In genomic region chr19:6057313-6058096, GRCm38 (mm10) we compare ENCODE assay signal across 8 mouse cellular contexts. TPM values are rescaled to one million over a fixed set of nuclear protein-coding genes. Genes with fewer than 3 reads are reported as not detected.
A peak's percentile ranks its signal among the peaks of the same experiment; 100 is the strongest.
DNase-seq lines count a peak whose midpoint lies in the region; ATAC-seq and TF ChIP-seq lines count a peak whose summit lies in the region.

Gene Mrpl49, minus strand, starts transcription at chr19:6057785.
Gene Fau, plus strand, starts transcription at chr19:6057844.

- H3K4me2 ChIP-seq in embryonic facial prominence, embryonic 14.5 days (ENCODE audit: low read depth, low read length): peak within 1 kb of the TSS; percentile 68
- H3K4me2 ChIP-seq in limb, embryonic 14.5 days (replicated peaks; ENCODE audit: low read depth, low read length, severe bottlenecking): peak within 1 kb of the TSS; percentile 80
- peak within 1 kb of the TSS; percentile 85 for H3K4me2 ChIP-seq in midbrain, postnatal 0 days (ENCODE audit: low read depth, low read length, poor library complexity, severe bottlenecking)

- peaks cover 49% of the 10 kb centered on the region for H3K36me3 ChIP-seq in embryonic facial prominence, embryonic 14.5 days (ENCODE audit: control insufficient read depth, insufficient read depth, low read length)
- peaks cover 47% of the 10 kb centered on the region for H3K36me3 ChIP-seq in limb, embryonic 14.5 days (ENCODE audit: control insufficient read depth, insufficient read depth, low read length)
- H3K36me3 ChIP-seq in midbrain, postnatal 0 days (ENCODE audit: insufficient read depth, low read length): peaks cover 16% of the 10 kb centered on the region

- no peak for TF ChIP-seq CTCF in midbrain, postnatal 0 days (IDR thresholded peaks at IDR 0.05)

- H3K4me1 ChIP-seq in embryonic facial prominence, embryonic 14.5 days (ENCODE audit: control insufficient read depth, insufficient read depth, low read length): peaks cover 17% of the 10 kb centered on the region
- H3K4me1 ChIP-seq in limb, embryonic 14.5 days (ENCODE audit: control insufficient read depth, insufficient read depth, low read length): peaks cover 18% of the 10 kb centered on the region
- peaks cover 12% of the 10 kb centered on the region for H3K4me1 ChIP-seq in midbrain, postnatal 0 days (ENCODE audit: insufficient read depth, low read length)

- peak; percentile 82; the same call in 1 of the 2 replicates for TF ChIP-seq POLR2A in limb, embryonic 14.5 days (IDR thresholded peaks at IDR 0.05; ENCODE audit: borderline replicate concordance, extremely low read depth, insufficient read depth, insufficient read length)

- H3K9me3 ChIP-seq in embryonic facial prominence, embryonic 14.5 days (ENCODE audit: control insufficient read depth, low read length): no peaks in the 10 kb centered on the region
- no peaks in the 10 kb centered on the region for H3K9me3 ChIP-seq in limb, embryonic 14.5 days (ENCODE audit: control insufficient read depth, low read length)
- H3K9me3 ChIP-seq in midbrain, postnatal 0 days (ENCODE audit: low read length): no peaks in the 10 kb centered on the region

- WGBS in embryonic facial prominence, embryonic 14.5 days: under 1% methylated on average over 53 of the region's 63 CpGs
- WGBS in limb, embryonic 14.5 days: under 1% methylated on average over 58 of the region's 63 CpGs
- under 1% methylated on average over 63 of the region's 63 CpGs for WGBS in midbrain, postnatal 0 days

- peak within 1 kb of the TSS; percentile 94 for H3K9ac ChIP-seq in embryonic facial prominence, embryonic 14.5 days (ENCODE audit: low read depth, low read length)
- peak within 1 kb of the TSS; percentile 76 for H3K9ac ChIP-seq in limb, embryonic 14.5 days (ENCODE audit: low read depth, low read length, severe bottlenecking)
- H3K9ac ChIP-seq in midbrain, postnatal 0 days (replicated peaks; ENCODE audit: low read length, poor library complexity, severe bottlenecking): peak within 1 kb of the TSS; percentile 85

- H3K27ac ChIP-seq in embryonic facial prominence, embryonic 14.5 days (replicated peaks; ENCODE audit: low read depth, low read length): peak within 1 kb of the TSS; percentile 81
- H3K27ac ChIP-seq in limb, embryonic 14.5 days (replicated peaks; ENCODE audit: low read depth, low read length): peak within 1 kb of the TSS; percentile 73
- peak within 1 kb of the TSS; percentile 79 for H3K27ac ChIP-seq in midbrain, postnatal 0 days (ENCODE audit: low read depth, low read length)

- no peaks in the 10 kb centered on the region for H3K27me3 ChIP-seq in embryonic facial prominence, embryonic 14.5 days (replicated peaks; ENCODE audit: control insufficient read depth, insufficient read depth, low read length)
- H3K27me3 ChIP-seq in limb, embryonic 14.5 days (ENCODE audit: control insufficient read depth, insufficient read depth, low read length): no peaks in the 10 kb centered on the region
- no peaks in the 10 kb centered on the region for H3K27me3 ChIP-seq in midbrain, postnatal 0 days (ENCODE audit: insufficient read depth, low read length)

- H3K4me3 ChIP-seq in embryonic facial prominence, embryonic 14.5 days (ENCODE audit: low read depth, low read length): peak within 1 kb of the TSS; percentile 49
- peak within 1 kb of the TSS; percentile 89 for H3K4me3 ChIP-seq in limb, embryonic 14.5 days (replicated peaks; ENCODE audit: low read length)
- peak within 1 kb of the TSS; percentile 53 for H3K4me3 ChIP-seq in midbrain, postnatal 0 days (ENCODE audit: low read depth, low read length)

- DNase-seq in 3T3-L1 (ENCODE audit: low read depth, low spot score): peak; percentile 97
- peak; percentile 96 to 97 for DNase-seq in adrenal gland, postnatal 4 days (ENCODE audit: low spot score in 2 of 2)
- DNase-seq in embryonic facial prominence, embryonic 14.5 days (ENCODE audit: low spot score): peak; percentile 98
- peak; percentile 98 for DNase-seq in heart, adult 8-10 months (ENCODE audit: low spot score)
- peak; percentile 99 for DNase-seq in kidney, adult 9 months
- peak; percentile 97 for DNase-seq in limb, embryonic 14.5 days (ENCODE audit: low spot score)
- peak; percentile 99 for DNase-seq in midbrain, postnatal 0 days (ENCODE audit: low spot score)
- peak; percentile 98 to 99 for DNase-seq in spleen, postnatal 14 days (ENCODE audit: low spot score in 2 of 2)

- peak; percentile 83 for ATAC-seq in embryonic facial prominence, embryonic 14.5 days (ENCODE audit: low read depth)
- peak; percentile 88 for ATAC-seq in limb, embryonic 14.5 days (ENCODE audit: low FRiP score, low read depth)
- ATAC-seq in midbrain, postnatal 0 days (ENCODE audit: low FRiP score): peak; percentile 89

RNA-seq across cellular contexts. Expression of gene Mrpl49, which starts in this region (rescaled TPM):
- 10 to 100 TPM; 55.6 to 63.5 TPM for total RNA-seq in adrenal gland, postnatal 4 days (2021)
- polyA plus RNA-seq in embryonic facial prominence, embryonic 14.5 days (2014; fragmentation: Nextera tagmentation; extraction: Ambion mirVana): 67.5 and 69.8 TPM in 2 replicates
- 10 to 100 TPM; 33.7 to 44.8 (median 40.9) TPM for total RNA-seq in heart, adult 8-10 months (2022)
- polyA plus RNA-seq in limb, embryonic 14.5 days (2012; rRNA removed): 47.0 and 54.8 TPM in 2 replicates
- 75.3 and 75.5 TPM in 2 replicates for polyA plus RNA-seq in limb, embryonic 14.5 days (2014; fragmentation: Nextera tagmentation; extraction: Ambion mirVana)
- total RNA-seq in midbrain, postnatal 0 days (2014; rRNA removed): 34.7 and 37.3 TPM in 2 replicates
- polyA plus RNA-seq in midbrain, postnatal 0 days (2015; fragmentation: Nextera tagmentation; extraction: Ambion mirVana): 50.0 and 55.8 TPM in 2 replicates

RNA-seq across cellular contexts. Expression of gene Fau, which starts in this region (rescaled TPM):
- total RNA-seq in adrenal gland, postnatal 4 days (2021): 1,000 to 10,000 TPM; 1,446 to 1,549 TPM
- 870 and 937 TPM in 2 replicates for polyA plus RNA-seq in embryonic facial prominence, embryonic 14.5 days (2014; fragmentation: Nextera tagmentation; extraction: Ambion mirVana)
- 100 to 1,000 TPM; 526 to 624 (median 583) TPM for total RNA-seq in heart, adult 8-10 months (2022)
- polyA plus RNA-seq in limb, embryonic 14.5 days (2012; rRNA removed): 1,573 and 1,838 TPM in 2 replicates
- polyA plus RNA-seq in limb, embryonic 14.5 days (2014; fragmentation: Nextera tagmentation; extraction: Ambion mirVana): 948 and 968 TPM in 2 replicates
- total RNA-seq in midbrain, postnatal 0 days (2014; rRNA removed): 494 and 628 TPM in 2 replicates
- 587 and 625 TPM in 2 replicates for polyA plus RNA-seq in midbrain, postnatal 0 days (2015; fragmentation: Nextera tagmentation; extraction: Ambion mirVana)

Comparison
In these comparisons a context has a peak if more than half of its experiments do, and no peak if none do; other contexts are left out.
1. Peak in every context shown above with its lines: DNase-seq, ATAC-seq, H3K4me3 ChIP-seq and H3K27ac ChIP-seq.